Mouse (Mus musculus): ENCODE results near the gene Dut. TPM values are rescaled to one million over a fixed set of nuclear protein-coding genes. Genes with fewer than 3 reads are reported as not detected.
A peak's percentile ranks its signal among the peaks of the same experiment; 100 is the strongest.

Dut gene
- 10 to 100 TPM; 21.4 to 27.2 (median 24.6) TPM for total RNA-seq (2022)

DNA sequence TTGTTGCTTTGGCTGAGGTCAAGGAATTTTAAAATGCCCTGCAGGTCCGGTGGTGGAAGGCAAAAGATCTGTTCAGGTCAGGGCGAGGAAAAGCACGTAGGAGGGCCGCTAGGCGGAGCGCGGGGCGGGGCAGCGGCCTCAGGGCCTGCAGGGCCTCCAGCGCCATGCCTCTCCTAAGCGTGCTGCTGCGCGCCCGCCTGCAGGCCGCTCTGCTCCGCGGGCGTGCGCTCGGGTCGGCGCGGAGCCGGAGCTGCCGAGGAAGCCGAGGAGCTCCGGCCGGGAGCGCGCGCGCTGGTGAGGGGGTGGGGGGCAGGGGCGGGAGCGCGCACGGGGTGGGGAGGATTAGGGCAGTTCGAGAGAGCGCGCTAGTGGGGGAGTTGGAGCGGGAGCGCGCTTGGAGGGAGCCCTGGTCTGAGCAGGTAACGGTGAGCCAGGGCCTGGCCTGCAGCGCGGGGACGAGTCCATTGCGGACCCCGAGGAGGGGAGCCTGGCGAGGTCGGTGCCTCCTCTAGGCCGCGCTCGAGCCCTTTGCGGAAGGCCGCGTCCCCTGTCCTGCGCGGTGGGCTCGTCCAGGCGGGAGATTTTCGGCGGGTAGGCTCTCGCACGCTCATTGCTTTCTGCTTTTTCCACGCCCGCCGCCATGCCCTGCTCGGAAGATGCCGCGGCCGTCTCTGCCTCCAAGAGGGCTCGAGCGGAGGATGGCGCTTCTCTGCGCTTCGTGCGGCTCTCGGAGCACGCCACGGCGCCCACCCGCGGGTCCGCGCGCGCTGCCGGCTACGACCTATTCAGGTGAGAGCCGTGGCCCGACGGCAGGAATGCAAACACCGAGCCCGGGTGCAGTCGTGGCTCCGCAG lies at the start of gene Dut:
TSS of gene Dut (plus strand) at position 83 of the 854 bp plus-strand sequence.
- peak; percentile 77 to 90 for DNase-seq (ENCODE audit: low spot score in 2 of 2)

DNA sequence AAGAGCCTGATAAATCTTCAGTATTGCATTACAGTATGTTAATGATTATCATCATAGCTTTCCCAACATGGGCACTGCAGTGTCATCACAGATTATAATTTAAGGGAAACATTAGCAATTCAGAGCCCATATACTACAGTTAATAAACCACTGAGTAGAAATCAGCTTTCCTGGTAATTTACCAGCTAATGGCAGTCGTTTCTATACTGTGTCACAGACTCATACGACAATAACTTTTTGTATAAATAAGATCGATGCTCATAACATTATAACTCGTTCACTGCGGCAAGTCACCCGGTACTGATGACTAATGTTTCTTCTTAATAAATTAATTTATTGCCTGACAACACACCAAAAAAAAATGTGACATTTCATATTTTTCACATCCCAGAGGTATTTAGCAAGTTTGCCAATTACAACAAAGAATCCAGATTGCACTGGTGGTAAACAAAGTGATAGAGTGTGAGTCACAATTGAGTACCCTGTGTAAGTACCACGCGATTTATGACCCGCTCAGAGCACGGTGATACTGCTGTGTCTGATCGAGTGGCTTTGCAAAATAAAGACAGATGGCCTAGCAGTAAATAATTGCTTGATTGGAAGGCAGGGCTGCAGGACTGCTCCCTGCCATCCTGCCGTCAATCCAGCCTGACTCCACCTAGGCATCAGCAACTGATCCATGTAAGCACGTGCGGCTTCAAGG lies 37.9 kb upstream of the Dut start:
- no peak for DNase-seq (ENCODE audit: low spot score in 2 of 2)

DNA sequence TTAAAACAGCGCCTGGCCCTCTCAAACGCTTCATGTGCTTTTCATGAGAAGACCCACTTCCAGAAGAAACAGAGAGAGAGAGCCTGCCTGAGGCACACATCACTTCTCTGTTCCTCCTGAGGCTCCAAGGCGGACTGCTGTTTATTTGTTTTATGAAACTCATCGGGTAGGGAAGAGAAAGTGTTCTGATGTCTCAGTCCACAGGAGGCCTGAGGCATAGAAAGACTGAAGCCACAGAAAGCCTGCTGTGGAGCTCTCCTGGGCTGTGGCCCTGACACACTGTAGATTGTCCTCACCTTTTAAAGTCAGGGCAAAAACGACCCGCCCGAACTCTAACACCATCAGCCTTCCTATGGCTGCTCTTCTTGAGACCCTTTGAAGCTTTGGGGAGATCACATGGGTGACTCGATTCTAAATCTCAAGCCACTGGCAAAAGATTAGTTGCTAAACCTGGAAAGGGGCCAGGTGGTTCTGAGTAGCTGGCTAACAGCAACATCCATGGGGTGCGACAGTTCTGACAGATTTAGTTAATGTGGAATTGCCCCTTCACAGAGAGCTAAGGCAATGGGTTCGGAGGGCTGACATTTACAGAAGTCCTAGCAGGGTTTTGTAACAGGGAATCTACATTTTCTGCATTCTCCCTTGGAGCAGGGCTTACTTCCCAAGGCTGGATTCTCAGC lies 35.0 kb upstream of the Dut start:
- no peak for DNase-seq (ENCODE audit: low spot score in 2 of 2)

DNA sequence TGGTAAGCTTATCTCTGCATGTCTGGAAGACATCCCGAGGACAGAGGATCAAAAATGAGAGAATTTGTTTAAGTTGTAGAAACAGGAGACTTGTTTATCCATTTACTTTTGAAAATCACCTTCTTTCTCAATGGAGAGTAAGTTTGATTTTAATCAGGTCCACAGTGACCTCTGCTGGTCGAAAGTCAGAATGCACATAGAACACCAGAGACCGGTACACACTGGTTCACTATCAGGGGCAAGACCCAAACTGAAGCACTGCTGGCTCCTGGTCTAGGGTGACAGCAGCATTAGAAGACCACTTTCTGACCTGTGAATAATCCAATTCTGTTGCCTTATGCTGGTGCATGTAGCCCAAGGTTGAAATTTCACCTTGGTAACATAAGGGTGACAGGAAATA lies 32.4 kb upstream of the Dut start:
- DNase-seq (ENCODE audit: low spot score in 2 of 2): peak in 1 of 2 experiments; percentile 57

DNA sequence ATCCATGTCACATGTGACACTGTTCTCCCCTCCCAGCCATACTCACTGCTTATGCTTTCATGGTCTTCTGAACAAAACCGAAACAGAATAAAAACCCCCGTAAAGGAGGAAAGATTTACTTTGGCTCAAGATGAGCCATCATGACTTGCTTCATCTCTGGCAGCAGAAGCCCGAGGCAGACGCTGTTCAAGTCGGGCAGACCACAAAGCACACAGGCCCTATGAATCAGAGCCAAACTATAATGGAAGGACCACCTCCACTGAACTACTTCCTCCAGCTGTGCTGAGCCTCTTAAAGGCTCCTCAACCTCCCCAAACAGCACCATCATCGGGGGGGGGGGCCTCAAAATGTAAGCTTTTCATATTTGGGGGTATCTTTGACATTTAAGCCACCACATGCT lies 29.7 kb upstream of the Dut start:
- DNase-seq (ENCODE audit: low spot score in 2 of 2): no peak

DNA sequence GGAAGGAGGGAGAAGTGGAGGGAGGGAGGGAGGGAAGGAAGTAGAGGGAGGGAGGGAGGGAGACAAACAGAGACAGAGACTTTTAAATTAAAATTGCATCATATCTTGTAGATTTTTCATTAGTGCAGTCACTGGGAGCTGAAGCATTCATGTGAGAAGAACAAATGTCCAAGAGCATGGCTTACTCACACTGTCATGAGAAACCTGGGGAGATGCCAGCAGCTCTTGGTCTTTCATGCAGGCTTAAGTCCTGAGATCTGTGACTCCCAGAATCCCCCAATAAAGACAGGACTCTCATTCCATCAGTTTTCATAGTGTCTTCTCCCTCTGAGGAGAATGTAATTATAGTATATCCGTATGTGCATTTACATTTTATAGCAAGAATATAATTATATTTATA lies 28.4 kb upstream of the Dut start:
- DNase-seq (ENCODE audit: low spot score in 2 of 2): no peak

DNA sequence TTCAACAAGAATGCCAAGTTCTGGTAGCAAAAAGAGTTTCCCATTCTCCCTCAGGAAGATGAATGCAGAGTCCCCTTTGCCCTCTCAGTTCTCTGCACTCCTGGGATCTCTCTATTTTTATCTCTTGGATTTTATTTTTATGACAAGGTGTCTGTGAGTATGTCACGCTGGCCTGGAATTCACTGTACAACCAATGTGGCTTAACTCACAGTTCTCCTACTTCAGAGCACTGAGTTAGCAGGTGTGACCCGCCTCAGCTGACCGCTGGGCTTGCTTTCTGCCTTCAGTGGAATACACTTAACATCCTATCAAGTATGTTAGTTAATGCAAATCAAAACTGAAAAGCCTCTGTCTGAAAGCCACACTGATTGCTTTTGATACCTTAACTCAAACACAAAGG lies 27.7 kb upstream of the Dut start:
- no peak for DNase-seq (ENCODE audit: low spot score in 2 of 2)

DNA sequence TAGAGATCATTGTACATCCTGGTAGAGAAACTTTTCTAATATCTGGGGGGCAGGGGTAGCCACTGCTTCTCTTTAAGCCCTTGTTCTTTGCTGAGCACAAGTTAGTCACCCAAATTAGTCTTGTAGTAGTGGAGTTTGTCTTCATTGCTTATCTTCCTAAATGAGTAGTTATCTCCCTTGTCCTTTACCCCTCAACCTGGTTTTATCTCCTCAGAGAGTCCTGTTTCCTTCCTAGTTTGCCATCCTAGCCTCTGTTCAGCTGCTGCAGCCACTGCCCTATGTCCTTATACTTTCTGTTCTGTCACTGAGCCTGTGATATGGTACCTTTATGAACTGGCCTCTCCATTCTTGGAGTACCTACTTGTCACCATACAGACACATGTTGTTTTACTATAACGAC lies 25.3 kb upstream of the Dut start:
- no peak for DNase-seq (ENCODE audit: low spot score in 2 of 2)

DNA sequence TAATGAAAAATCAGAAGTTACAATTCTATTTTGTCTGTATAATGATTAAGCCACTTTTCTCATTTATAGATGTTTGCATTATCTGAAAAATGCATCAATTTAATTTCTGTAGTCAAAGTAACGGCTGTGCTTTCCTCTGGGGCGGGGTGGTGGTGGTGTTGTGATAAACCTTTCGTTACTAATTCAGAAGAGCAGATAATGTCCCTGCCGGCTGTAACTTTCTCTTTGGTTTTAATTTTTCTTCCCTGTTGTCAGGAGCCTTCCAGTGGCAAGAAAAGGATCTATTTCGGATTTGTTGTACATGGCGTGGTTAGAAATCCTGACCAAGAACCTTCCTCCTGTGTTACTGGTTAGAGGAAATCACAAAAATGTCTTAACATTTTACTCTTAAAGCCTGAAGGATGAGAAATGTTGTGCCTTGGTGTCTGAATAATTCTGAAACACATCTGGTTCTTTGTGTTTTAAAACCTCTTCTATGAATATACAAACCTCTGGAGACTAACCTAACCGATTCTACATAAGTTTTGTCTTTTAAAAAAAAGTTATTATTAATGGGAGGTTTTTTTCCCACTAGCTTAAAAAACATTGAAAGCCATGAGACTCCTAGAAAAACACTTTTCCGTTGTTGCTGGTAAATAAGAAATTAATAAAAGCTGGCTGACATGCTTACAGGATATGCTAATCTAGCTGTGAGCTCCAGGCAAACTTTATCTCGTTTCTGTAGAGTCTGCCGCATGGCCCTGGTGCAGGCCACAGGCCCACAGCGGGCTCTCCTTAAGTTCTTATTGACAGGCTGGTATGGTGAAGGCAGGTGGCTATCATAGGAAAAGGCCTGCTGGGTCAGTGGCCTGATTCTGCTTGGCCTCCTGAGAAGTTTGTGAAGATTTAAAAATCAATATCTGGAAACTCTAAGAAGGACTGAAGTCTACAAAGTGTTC lies 18.2 kb upstream of the Dut start:
- no peak for DNase-seq (ENCODE audit: low spot score in 2 of 2)

DNA sequence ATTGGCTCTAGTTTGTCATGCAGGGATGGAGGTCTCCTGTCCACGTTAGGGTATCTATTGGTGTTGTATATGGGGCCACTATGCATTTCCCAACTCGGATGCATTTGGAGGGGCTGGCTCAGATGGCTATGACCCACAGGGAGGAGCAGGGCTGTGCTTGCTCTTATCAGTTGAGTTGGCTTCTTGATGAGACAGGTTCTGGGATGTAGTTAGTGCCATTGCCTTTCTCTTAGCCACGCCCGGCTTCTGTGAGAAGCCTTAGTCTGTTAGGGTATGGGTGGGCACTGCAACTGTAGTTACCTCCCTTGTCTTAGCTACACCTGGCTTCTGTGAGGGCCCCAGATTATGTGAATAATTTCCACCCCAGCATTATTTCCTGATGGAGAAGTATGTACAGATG lies 14.8 kb upstream of the Dut start:
- DNase-seq (ENCODE audit: low spot score in 2 of 2): no peak

DNA sequence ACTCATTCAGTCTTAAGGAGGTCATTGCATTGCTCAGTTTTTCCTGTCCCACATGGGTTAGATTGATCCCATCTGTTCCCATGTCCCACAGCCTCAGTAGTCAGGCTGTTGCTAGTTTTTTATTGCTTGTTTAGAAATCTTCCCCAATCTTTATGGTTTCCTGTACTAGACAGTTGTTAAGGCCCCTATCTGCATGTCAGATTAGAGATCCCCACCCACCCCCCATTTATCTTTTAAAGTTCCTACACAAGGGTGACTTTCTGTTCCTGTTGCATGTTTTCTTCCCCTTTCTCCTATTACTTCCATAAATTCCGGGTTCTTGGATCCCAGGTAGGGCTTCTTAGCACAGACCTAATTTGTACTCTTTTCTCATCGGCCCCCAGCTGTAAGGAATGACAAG lies 13.5 kb upstream of the Dut start:
- DNase-seq (ENCODE audit: low spot score in 2 of 2): no peak

DNA sequence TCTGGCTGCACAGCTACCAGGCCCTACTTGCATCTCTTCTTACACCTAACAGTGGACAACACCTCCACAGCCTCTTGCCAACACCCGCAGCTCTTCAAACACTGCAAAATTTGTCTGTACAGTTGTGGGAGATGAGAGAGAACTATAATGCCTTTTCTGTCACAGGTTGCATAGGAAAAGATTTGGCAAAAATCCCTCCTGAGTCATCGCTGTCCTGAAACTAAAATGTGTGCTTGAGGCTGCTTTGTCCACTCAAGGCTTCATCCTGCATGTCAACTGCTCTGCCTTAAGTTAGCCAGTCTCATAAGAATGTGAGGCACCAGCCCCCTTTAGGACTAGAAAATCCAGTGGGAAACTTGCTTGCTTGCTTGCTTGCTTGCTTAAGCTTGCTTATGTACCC lies 12.9 kb upstream of the Dut start:
- no peak for DNase-seq (ENCODE audit: low spot score in 2 of 2)

DNA sequence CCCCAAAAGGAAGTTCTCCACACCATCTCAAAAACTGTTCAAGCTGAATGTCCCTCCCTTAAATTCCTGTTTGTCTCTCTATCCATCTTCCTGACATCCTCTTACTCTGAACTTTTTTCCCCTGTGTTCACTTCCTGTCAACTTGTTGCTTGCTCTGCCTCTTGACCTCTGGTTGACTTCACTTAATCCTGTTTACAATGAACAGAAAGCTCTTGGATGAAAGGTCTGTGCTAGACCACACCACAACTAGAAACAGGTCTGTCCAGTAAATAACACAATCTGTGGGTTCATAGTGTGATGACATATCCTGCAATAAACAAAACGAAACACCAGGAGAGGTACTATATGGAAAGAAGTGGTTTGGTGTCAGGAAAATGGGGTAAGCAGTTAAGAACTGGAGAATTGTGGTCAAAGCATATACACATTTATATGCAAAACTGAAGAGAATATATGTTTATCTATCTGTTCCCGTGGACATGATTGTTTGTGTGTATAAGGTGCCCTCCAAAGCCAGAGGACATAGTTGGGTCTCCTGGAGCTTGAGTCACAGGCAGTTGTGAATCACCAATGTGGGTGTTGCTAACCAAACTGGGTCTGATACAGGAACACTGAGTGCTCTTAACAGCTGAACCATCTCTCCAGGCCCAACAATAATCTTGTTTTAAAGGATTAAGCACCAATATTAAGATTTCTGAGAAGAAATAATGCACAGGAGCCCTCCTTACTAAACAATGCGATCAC lies 1.3 kb upstream of the Dut start:
- DNase-seq (ENCODE audit: low spot score in 2 of 2): no peak

DNA sequence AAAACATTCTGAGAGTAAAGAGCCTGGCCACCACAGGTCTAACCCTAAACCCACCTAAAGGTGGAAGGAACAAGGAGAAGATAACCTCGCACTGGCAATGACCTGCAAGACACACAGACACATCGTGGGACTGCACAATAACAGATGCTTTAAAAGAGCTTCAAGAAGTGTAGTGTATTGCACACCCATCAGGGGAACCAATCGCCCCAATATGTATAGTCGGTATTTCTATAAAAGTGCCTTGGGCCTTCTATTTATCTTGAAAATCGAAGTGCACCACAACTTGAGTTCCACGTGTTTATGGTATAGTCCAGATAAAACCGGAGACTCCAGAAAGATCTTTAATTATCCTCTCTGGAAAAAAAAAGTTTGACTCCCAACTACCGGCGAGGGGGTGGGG lies 321 bp upstream of the Dut start:
- DNase-seq (ENCODE audit: low spot score in 2 of 2): no peak

DNA sequence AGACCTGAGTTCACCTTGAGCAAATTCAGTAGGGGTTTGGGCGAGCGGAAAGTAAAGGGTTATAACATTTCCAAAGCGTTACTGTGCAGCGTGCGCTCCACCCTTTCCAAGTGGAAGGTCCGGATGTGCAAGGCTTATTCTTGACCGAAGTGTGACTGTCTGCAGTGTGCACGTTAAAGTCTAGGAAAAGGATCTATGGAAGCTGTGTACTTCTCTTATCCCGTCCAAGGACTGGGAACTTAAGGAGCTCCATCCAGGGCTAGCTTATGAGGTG lies 909 bp downstream of the Dut start:
- DNase-seq (ENCODE audit: low spot score in 2 of 2): no peak

DNA sequence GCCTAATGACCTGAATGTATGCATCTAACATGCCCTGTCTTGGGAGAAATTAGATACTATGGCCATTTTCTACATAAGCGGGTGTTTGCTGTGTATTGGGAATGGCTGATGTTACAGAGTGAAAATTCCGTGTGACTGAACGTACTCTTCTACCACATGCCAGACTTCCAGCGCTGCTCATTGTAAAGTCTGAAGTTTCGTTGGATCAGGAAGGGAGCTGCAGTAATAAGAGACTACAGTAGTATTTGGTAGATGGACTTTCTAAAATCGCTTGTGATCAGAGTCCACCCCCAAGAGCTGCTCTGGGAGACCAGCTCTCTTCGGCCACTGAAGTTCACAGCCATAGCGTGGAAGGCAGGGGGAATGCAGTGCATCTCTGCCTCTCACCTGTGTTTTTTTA lies 1.3 kb downstream of the Dut start:
- DNase-seq (ENCODE audit: low spot score in 2 of 2): no peak

DNA sequence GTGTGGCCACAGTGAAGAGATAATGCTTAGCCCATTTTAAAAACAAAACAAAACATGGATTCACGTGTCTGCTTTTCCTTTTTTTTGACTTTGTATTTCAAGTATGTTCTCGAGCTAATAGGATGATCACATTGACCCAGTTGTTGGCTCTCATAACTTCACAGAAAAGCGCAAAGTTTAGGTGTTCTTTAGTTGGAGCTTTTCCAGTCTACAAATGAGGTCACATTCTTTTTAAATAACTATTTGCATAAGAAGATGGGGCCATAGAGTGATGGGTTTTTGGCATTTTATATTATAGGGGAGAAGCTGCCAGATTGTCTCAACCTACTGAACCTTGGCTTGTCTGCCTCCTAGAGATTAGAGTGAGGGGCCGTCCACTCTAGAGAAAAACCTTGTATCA lies 2.3 kb downstream of the Dut start:
- DNase-seq (ENCODE audit: low spot score in 2 of 2): no peak

DNA sequence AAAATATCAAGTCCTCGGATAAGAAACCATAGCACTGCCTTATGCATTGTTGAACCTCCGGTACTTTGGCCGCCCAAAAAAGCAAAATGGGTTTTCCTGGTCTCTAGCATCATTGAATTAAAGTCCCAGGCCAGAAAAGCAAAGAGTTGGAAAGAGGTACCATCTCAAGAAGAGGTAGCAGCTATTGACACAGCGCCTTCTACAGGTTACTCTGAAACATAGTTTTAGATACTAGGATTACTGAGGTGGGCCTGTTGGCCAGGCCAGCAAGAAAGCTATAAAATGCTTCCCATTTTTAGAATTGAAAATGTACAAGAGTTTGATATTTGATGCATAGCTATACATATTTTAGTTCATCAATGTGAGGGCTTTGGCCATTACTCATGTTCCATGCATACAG lies 2.9 kb downstream of the Dut start:
- no peak for DNase-seq (ENCODE audit: low spot score in 2 of 2)

DNA sequence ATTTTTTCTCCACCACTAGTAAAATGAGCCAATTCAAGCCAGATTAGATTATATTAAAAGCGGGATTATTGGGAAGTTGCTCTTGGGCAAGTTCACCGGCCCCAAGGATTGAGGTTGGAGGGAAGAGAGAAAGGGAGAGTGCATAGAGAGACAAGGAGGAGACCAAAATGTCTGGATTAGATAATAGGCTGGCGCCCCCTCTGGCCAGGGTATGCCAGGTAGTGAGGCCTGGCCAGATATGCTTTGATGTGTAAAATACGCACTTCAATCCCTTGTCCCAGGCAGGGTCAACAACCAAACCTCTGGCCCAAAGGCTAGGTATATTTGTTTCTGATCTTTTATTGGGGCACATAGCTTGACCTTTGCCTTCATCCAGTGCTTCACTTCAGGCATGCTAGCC lies 4.8 kb downstream of the Dut start:
- DNase-seq (ENCODE audit: low spot score in 2 of 2): no peak

DNA sequence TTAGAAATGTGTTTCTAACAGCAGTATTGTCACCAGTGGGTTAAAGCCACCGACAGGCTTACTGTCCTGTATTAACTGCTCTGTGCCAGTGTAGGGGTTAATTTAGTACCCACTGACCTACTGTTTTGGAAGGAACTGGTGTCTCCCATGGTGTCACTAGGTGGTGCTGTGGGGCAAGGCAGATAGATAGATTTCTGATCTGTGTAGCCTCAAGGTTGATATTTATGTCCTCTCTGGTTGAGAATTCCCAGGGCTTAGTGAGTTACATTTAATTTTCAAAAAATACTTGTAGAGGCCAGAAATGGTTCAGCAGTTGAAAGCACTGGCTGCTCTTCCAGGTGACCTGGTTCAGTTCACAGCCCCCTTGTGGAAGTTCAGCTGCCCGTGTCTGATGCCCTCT lies 5.3 kb downstream of the Dut start:
- DNase-seq (ENCODE audit: low spot score in 2 of 2): no peak

DNA sequence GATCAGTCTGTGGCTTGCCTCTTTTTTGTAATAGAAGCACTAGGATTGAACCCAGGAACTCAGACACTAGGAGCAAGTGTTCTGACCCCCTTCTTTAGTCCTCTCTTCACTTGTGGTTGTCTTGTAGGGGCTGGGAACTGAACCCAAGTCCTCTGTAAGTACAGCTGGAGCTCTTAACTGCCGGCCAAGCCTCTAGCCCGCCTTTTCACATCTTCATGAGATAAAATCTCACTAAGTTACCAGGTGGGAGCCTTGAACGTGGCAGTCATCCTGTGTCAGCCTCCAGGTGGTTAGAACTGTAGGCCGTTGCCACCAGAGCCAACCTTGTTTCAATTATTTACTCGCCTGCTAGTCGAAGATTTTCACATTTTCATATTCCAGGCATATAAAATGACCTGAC lies 6.7 kb downstream of the Dut start:
- no peak for DNase-seq (ENCODE audit: low spot score in 2 of 2)
